ENCODE assay signal across 8 mouse cellular contexts in the genomic region with DNA sequence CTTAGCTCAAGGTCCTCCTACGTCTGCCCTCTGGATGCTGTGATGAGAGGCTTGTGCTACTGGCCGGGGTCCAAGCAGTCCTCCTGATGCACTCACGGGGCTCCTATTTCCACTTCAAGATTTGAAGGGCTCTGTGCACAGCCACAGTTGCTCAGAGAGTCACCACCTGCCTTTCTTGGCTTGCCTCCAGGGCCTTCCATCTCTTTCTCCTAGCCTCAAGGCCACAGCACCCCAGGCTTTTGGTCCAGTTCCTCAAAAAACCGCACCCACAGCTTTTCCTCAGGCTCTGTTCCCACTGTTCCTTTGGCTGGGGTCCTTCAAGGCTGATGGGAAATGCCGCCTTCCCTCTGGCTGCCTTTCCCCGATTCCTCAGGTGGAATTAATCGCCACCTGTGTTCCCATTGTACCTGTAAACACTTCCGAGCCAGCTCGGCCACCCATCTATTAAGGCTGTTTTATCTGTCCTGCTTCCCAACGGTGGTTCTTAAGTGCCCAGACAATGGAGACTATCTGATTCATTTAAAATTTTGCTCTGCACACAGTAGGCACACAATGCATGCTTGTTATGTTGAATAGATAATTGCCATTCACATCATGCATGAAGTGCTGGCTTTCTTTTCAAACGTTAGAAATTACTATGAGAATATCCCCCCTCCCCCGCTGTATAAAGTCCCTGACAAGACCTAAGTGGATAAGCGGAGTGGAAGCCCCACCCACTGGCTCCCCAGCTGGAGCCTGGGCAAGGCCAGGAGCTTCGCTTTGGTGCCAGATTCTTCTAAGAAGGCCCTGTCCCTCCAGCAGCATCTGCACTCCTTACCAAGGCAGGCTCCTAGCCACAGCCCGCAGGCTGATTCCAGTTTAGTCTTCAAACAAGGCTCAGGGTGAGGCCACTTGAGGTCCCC. TPM values are rescaled to one million over a fixed set of nuclear protein-coding genes. Genes with fewer than 3 reads are reported as not detected.
A peak's percentile ranks its signal among the peaks of the same experiment; 100 is the strongest.
DNase-seq lines count a peak whose midpoint lies in the region.

No protein-coding gene starts in this region.

- peak; percentile 63 for DNase-seq in layer of hippocampus, adult 11-12 months (ENCODE audit: low spot score)
- DNase-seq in layer of hippocampus, adult 9-10 months (ENCODE audit: low spot score) = no peak
- peak; percentile 99 for DNase-seq in cerebellum, adult 9-10 months
- peak; percentile 82 for DNase-seq in gastrocnemius, postnatal 14 days
- DNase-seq in layer of hippocampus, adult 9-11 months = peak; percentile 52
- DNase-seq in ovary, adult 18-20 months (ENCODE audit: low spot score) = peak; percentile 86
- no peak for DNase-seq in spleen, postnatal 4 days (ENCODE audit: low spot score in 2 of 2)
- no peak for DNase-seq in urinary bladder, postnatal 10 days (ENCODE audit: low spot score)

- intact Hi-C loops in gastrocnemius, postnatal 14 days (cut with DNase I; ENCODE audit: low total_unique reads) = no loop called here

RNA-seq across cellular contexts. Expression of a gene that starts 36.5 kb away (rescaled TPM):
- total RNA-seq in gastrocnemius, postnatal 14 days (2021) = 10 to 100 TPM; 17.8 to 18.0 TPM

Comparison
In these comparisons a context has a peak if more than half of its experiments do, and no peak if none do; other contexts are left out.
1. DNase-seq: peak in layer of hippocampus, adult 11-12 months (single experiment), cerebellum, adult 9-10 months (single experiment), gastrocnemius, postnatal 14 days (single experiment), layer of hippocampus, adult 9-11 months (single experiment) and ovary, adult 18-20 months (single experiment); none in layer of hippocampus, adult 9-10 months (single experiment), spleen, postnatal 4 days (0 of 2) and urinary bladder, postnatal 10 days (single experiment).